Mouse (Mus musculus): Measurements from ENCODE around the gene Pla2g12b. TPM values are rescaled to one million over a fixed set of nuclear protein-coding genes. Genes with fewer than 3 reads are reported as not detected.
A peak's percentile ranks its signal among the peaks of the same experiment; 100 is the strongest.

Pla2g12b gene
- polyA plus RNA-seq, 1 experiment from 2014 or later: 57.6 TPM

- 9% methylated on average over 7 of the region's 7 CpGs for WGBS (ENCODE audit: insufficient replicate concordance)
Measured at GRCm38 (mm10) chr10:59443212-59443611, 39.8 kb downstream of the Pla2g12b start.

GRCm38 (mm10) chr10:59444106-59444505, 40.6 kb downstream of the Pla2g12b start:
- no peak overlapping the region for H3K27ac ChIP-seq (ENCODE audit: low read length)
- WGBS (ENCODE audit: insufficient replicate concordance): 26% methylated on average over 3 of the region's 3 CpGs
- no peak overlapping the region for H3K9ac ChIP-seq (ENCODE audit: low read depth, low read length)
- no peaks in the 10 kb centered on the region for H3K9me3 ChIP-seq (replicated peaks; ENCODE audit: control insufficient read depth, low read length)
- no peak for ATAC-seq (ENCODE audit: low read depth)
- no peak overlapping the region for H3K4me3 ChIP-seq (ENCODE audit: low read depth, low read length)
- H3K36me3 ChIP-seq (ENCODE audit: control insufficient read depth, insufficient read depth): no peaks in the 10 kb centered on the region
- H3K4me2 ChIP-seq (ENCODE audit: low read depth, low read length): no peak overlapping the region
- no peaks in the 10 kb centered on the region; the same call in none of the 2 replicates for H3K4me1 ChIP-seq (ENCODE audit: control insufficient read depth, low read depth, low read length)
- H3K27me3 ChIP-seq (ENCODE audit: control insufficient read depth, insufficient read depth, low read depth, low read length): no peaks in the 10 kb centered on the region

More at GRCm38 (mm10) chr10:59443212-59443611, 39.8 kb downstream of the Pla2g12b start:
- Histone ChIP-seq H3K27ac (ENCODE audit: low read length) (no peak overlapping the region), H3K4me3 (ENCODE audit: low read depth, low read length) (no peak overlapping the region), H3K36me3 (ENCODE audit: control insufficient read depth, insufficient read depth) (no peaks in the 10 kb centered on the region), H3K9ac (ENCODE audit: low read depth, low read length) (no peak overlapping the region), H3K4me1 (ENCODE audit: control insufficient read depth, low read depth, low read length) (no peaks in the 10 kb centered on the region; the same call in none of the 2 replicates), H3K27me3 (ENCODE audit: control insufficient read depth, insufficient read depth, low read depth, low read length) (no peaks in the 10 kb centered on the region), H3K9me3 (replicated peaks; ENCODE audit: control insufficient read depth, low read length) (no peaks in the 10 kb centered on the region), H3K4me2 (ENCODE audit: low read depth, low read length) (no peak overlapping the region)
- ATAC-seq (ENCODE audit: low read depth): peak; percentile 65

GRCm38 (mm10) chr10:59444635-59445034, 41.2 kb downstream of the Pla2g12b start:
- H3K9ac ChIP-seq (ENCODE audit: low read depth, low read length): no peak overlapping the region
- H3K27me3 ChIP-seq (ENCODE audit: control insufficient read depth, insufficient read depth, low read depth, low read length): no peaks in the 10 kb centered on the region
- H3K4me3 ChIP-seq (ENCODE audit: low read depth, low read length): no peak overlapping the region
- ATAC-seq (ENCODE audit: low read depth): no peak
- H3K4me1 ChIP-seq (ENCODE audit: control insufficient read depth, low read depth, low read length): no peaks in the 10 kb centered on the region; the same call in none of the 2 replicates
- H3K4me2 ChIP-seq (ENCODE audit: low read depth, low read length): no peak overlapping the region
- H3K36me3 ChIP-seq (ENCODE audit: control insufficient read depth, insufficient read depth): no peaks in the 10 kb centered on the region
- no peak overlapping the region for H3K27ac ChIP-seq (ENCODE audit: low read length)
- no peaks in the 10 kb centered on the region for H3K9me3 ChIP-seq (replicated peaks; ENCODE audit: control insufficient read depth, low read length)
- 29% methylated on average over 8 of the region's 8 CpGs for WGBS (ENCODE audit: insufficient replicate concordance)

GRCm38 (mm10) chr10:59446911-59447437, 43.5 kb downstream of the Pla2g12b start:
- Histone ChIP-seq H3K4me1 (ENCODE audit: control insufficient read depth, low read depth, low read length) (no peaks in the 10 kb centered on the region; the same call in none of the 2 replicates), H3K27me3 (ENCODE audit: control insufficient read depth, insufficient read depth, low read depth, low read length) (no peaks in the 10 kb centered on the region), H3K27ac (ENCODE audit: low read length) (no peak overlapping the region), H3K9ac (ENCODE audit: low read depth, low read length) (no peak overlapping the region), H3K9me3 (replicated peaks; ENCODE audit: control insufficient read depth, low read length) (no peaks in the 10 kb centered on the region), H3K36me3 (ENCODE audit: control insufficient read depth, insufficient read depth) (no peaks in the 10 kb centered on the region), H3K4me2 (ENCODE audit: low read depth, low read length) (no peak overlapping the region), H3K4me3 (ENCODE audit: low read depth, low read length) (no peak overlapping the region)
- WGBS (ENCODE audit: insufficient replicate concordance): 60% methylated on average over 10 of the region's 10 CpGs
- ATAC-seq (ENCODE audit: low read depth): no peak

- Histone ChIP-seq H3K27me3 (ENCODE audit: control insufficient read depth, insufficient read depth, low read depth, low read length) (no peaks in the 10 kb centered on the region), H3K9ac (ENCODE audit: low read depth, low read length) (no peak overlapping the region), H3K4me2 (ENCODE audit: low read depth, low read length) (no peak overlapping the region), H3K4me3 (ENCODE audit: low read depth, low read length) (no peak overlapping the region), H3K27ac (ENCODE audit: low read length) (no peak overlapping the region), H3K9me3 (replicated peaks; ENCODE audit: control insufficient read depth, low read length) (no peaks in the 10 kb centered on the region), H3K36me3 (ENCODE audit: control insufficient read depth, insufficient read depth) (no peaks in the 10 kb centered on the region), H3K4me1 (ENCODE audit: control insufficient read depth, low read depth, low read length) (no peaks in the 10 kb centered on the region; the same call in none of the 2 replicates)
- WGBS (ENCODE audit: insufficient replicate concordance): 58% methylated on average over 9 of the region's 9 CpGs
- ATAC-seq (ENCODE audit: low read depth): no peak
Measured at GRCm38 (mm10) chr10:59447546-59447945, 44.1 kb downstream of the Pla2g12b start.

GRCm38 (mm10) chr10:59451839-59452238, 48.4 kb downstream of the Pla2g12b start:
- Histone ChIP-seq H3K4me2 (ENCODE audit: low read depth, low read length) (no peak overlapping the region), H3K9ac (ENCODE audit: low read depth, low read length) (no peak overlapping the region), H3K27ac (ENCODE audit: low read length) (no peak overlapping the region), H3K9me3 (replicated peaks; ENCODE audit: control insufficient read depth, low read length) (no peaks in the 10 kb centered on the region), H3K4me3 (ENCODE audit: low read depth, low read length) (no peak overlapping the region), H3K27me3 (ENCODE audit: control insufficient read depth, insufficient read depth, low read depth, low read length) (no peaks in the 10 kb centered on the region), H3K36me3 (ENCODE audit: control insufficient read depth, insufficient read depth) (no peaks in the 10 kb centered on the region; the same call in 1 of the 2 replicates), H3K4me1 (ENCODE audit: control insufficient read depth, low read depth, low read length) (no peaks in the 10 kb centered on the region)
- peak; percentile 35; the same call in 1 of the 2 replicates for ATAC-seq (ENCODE audit: low read depth)
- WGBS (ENCODE audit: insufficient replicate concordance): 49% methylated on average over 5 of the region's 5 CpGs

GRCm38 (mm10) chr10:59454631-59455030, 51.2 kb downstream of the Pla2g12b start:
- Histone ChIP-seq H3K4me3 (ENCODE audit: low read depth, low read length) (no peak overlapping the region), H3K4me2 (ENCODE audit: low read depth, low read length) (no peak overlapping the region), H3K9ac (ENCODE audit: low read depth, low read length) (no peak overlapping the region), H3K36me3 (ENCODE audit: control insufficient read depth, insufficient read depth) (no peaks in the 10 kb centered on the region; the same call in 1 of the 2 replicates), H3K4me1 (ENCODE audit: control insufficient read depth, low read depth, low read length) (no peaks in the 10 kb centered on the region), H3K27ac (ENCODE audit: low read length) (no peak overlapping the region), H3K27me3 (ENCODE audit: control insufficient read depth, insufficient read depth, low read depth, low read length) (no peaks in the 10 kb centered on the region), H3K9me3 (replicated peaks; ENCODE audit: control insufficient read depth, low read length) (no peaks in the 10 kb centered on the region)
- WGBS (ENCODE audit: insufficient replicate concordance): 86% methylated on average over 15 of the region's 15 CpGs
- no peak for ATAC-seq (ENCODE audit: low read depth)

- Histone ChIP-seq H3K36me3 (ENCODE audit: control insufficient read depth, insufficient read depth) (no peaks in the 10 kb centered on the region), H3K4me3 (ENCODE audit: low read depth, low read length) (no peak overlapping the region), H3K27me3 (ENCODE audit: control insufficient read depth, insufficient read depth, low read depth, low read length) (no peaks in the 10 kb centered on the region), H3K4me2 (ENCODE audit: low read depth, low read length) (no peak overlapping the region), H3K4me1 (ENCODE audit: control insufficient read depth, low read depth, low read length) (no peaks in the 10 kb centered on the region), H3K27ac (ENCODE audit: low read length) (no peak overlapping the region), H3K9ac (ENCODE audit: low read depth, low read length) (no peak overlapping the region), H3K9me3 (replicated peaks; ENCODE audit: control insufficient read depth, low read length) (no peaks in the 10 kb centered on the region)
- WGBS (ENCODE audit: insufficient replicate concordance): 74% methylated on average over 12 of the region's 12 CpGs
- ATAC-seq (ENCODE audit: low read depth): no peak
Measured at GRCm38 (mm10) chr10:59459767-59460166, 56.3 kb downstream of the Pla2g12b start.

- Histone ChIP-seq H3K36me3 (ENCODE audit: control insufficient read depth, insufficient read depth) (no peaks in the 10 kb centered on the region), H3K9ac (ENCODE audit: low read depth, low read length) (no peak overlapping the region), H3K27ac (ENCODE audit: low read length) (no peak overlapping the region), H3K27me3 (ENCODE audit: control insufficient read depth, insufficient read depth, low read depth, low read length) (no peaks in the 10 kb centered on the region), H3K9me3 (replicated peaks; ENCODE audit: control insufficient read depth, low read length) (no peaks in the 10 kb centered on the region), H3K4me2 (ENCODE audit: low read depth, low read length) (no peak overlapping the region), H3K4me3 (ENCODE audit: low read depth, low read length) (no peak overlapping the region), H3K4me1 (ENCODE audit: control insufficient read depth, low read depth, low read length) (no peaks in the 10 kb centered on the region)
- 73% methylated on average over 6 of the region's 6 CpGs for WGBS (ENCODE audit: insufficient replicate concordance)
- ATAC-seq (ENCODE audit: low read depth): no peak
Measured at GRCm38 (mm10) chr10:59462307-59462706, 58.8 kb downstream of the Pla2g12b start.
